ENCODE assay signal across 8 mouse cellular contexts in genomic region chr19:3388629-3389057, GRCm38 (mm10). TPM values are rescaled to one million over a fixed set of nuclear protein-coding genes. Genes with fewer than 3 reads are reported as not detected.
DNase-seq lines count a peak whose midpoint lies in the region; ATAC-seq lines count a peak whose summit lies in the region.

Gene Tesmin, plus strand, starts transcription at chr19:3388857.

- peak within 1 kb of the TSS; percentile 60 for H3K27ac ChIP-seq in hindbrain, embryonic 15.5 days (replicated peaks)

- peak within 1 kb of the TSS; percentile 46 for H3K9ac ChIP-seq in hindbrain, embryonic 15.5 days

- no peaks in the 10 kb centered on the region for H3K36me3 ChIP-seq in hindbrain, embryonic 15.5 days

- peak within 1 kb of the TSS; percentile 53 for H3K4me3 ChIP-seq in hindbrain, embryonic 15.5 days

- H3K27me3 ChIP-seq in hindbrain, embryonic 15.5 days = no peaks in the 10 kb centered on the region

- peaks cover 9% of the 10 kb centered on the region for H3K4me1 ChIP-seq in hindbrain, embryonic 15.5 days (replicated peaks)

- 2% methylated on average over 33 of the region's 33 CpGs for WGBS in hindbrain, embryonic 15.5 days

- peak within 1 kb of the TSS; percentile 92 for H3K4me2 ChIP-seq in hindbrain, embryonic 15.5 days

- DNase-seq in ZHBTc4 (ENCODE audit: low read depth, low spot score) = peak; percentile 98
- peak; percentile 83 for DNase-seq in gastrocnemius, adult 18-20 months (ENCODE audit: low spot score)
- peak; percentile 58 for DNase-seq in left cerebral cortex, adult 11 months (ENCODE audit: low spot score)
- DNase-seq in lung, postnatal 25 days (ENCODE audit: low spot score) = peak; percentile 85
- peak; percentile 95 for DNase-seq in retina, embryonic 14.5 days (ENCODE audit: low spot score)
- DNase-seq in thymus, postnatal 36 days = peak; percentile 82 to 86

- H3K9me3 ChIP-seq in hindbrain, embryonic 15.5 days = 0 out of 2 replicates have a peak, but pooled peaks cover 4% of the 10 kb centered on the region

- peak; percentile 73 for ATAC-seq in common myeloid progenitor, adult 5-6 weeks (replicated peaks; ENCODE audit: low read depth, poor library complexity, severe bottlenecking)
- peak; percentile 93 for ATAC-seq in hindbrain, embryonic 15.5 days (ENCODE audit: low FRiP score, low read depth)

RNA-seq across cellular contexts. Expression of gene Tesmin, which starts in this region (rescaled TPM):
- total RNA-seq in common myeloid progenitor, adult 5-6 weeks (2017) = 1.8 and 2.3 TPM in 2 replicates
- total RNA-seq in gastrocnemius, adult 18-20 months (2021) = under 1 TPM; 0.43 to 0.47 TPM
- 0.43 and 0.66 TPM in 2 replicates for polyA plus RNA-seq in hindbrain, embryonic 15.5 days (2015; fragmentation: Nextera tagmentation; extraction: Ambion mirVana)

Comparison
In these comparisons a context has a peak if more than half of its experiments do, and no peak if none do; other contexts are left out.
1. Peak in every context shown above with its lines: DNase-seq, ATAC-seq, H3K4me3 ChIP-seq and H3K27ac ChIP-seq.
2. Peak in DNase-seq in gastrocnemius, adult 18-20 months; RNA of the gene not detected or under 1 TPM.
3. Peak in ATAC-seq, H3K4me3 ChIP-seq, H3K27ac ChIP-seq, H3K9ac ChIP-seq and H3K4me2 ChIP-seq in hindbrain, embryonic 15.5 days; RNA of the gene not detected or under 1 TPM.